Mouse (Mus musculus) myocyte (in vitro differentiated cells): ENCODE data around the gene Ascl4.

Experiments
- CEBPB ChIP-seq: IDR thresholded peaks from 2 replicates; pipeline ENCODE4 v1.6.1; 2011; ENCODE audit warnings: mild to moderate bottlenecking, moderate library complexity; ENCODE audit not compliant: poor library complexity, insufficient read depth, severe bottlenecking
- E2F4 ChIP-seq: IDR thresholded peaks from one replicate; pipeline ENCODE4 v1.6.1; 2011; ENCODE audit warnings: mild to moderate bottlenecking, control low read depth, moderate library complexity; ENCODE audit not compliant: insufficient read depth
- MAX ChIP-seq: IDR thresholded peaks from one replicate; pipeline ENCODE4 v1.6.1; 2011; ENCODE audit warnings: low read depth, mild to moderate bottlenecking, control low read depth
- MYOD1 ChIP-seq, 3 experiments: IDR thresholded peaks; one replicate each; pipeline ENCODE4 v1.6.1; 2011; ENCODE audit warnings: control low read depth in 2 of 3, low read depth in 2 of 3, mild to moderate bottlenecking in 2 of 3, moderate library complexity in 1 of 3; ENCODE audit not compliant: insufficient read length in 2 of 3, control insufficient read depth in 1 of 3
- POLR2A ChIP-seq: IDR thresholded peaks from one replicate; pipeline ENCODE4 v1.6.1; 2011; ENCODE audit warnings: low read depth, mild to moderate bottlenecking, control low read depth, moderate library complexity; ENCODE audit not compliant: insufficient read length
- TCF12 ChIP-seq: IDR thresholded peaks from one replicate; pipeline ENCODE4 v1.6.1; 2011; ENCODE audit warnings: mild to moderate bottlenecking, control low read depth; ENCODE audit not compliant: poor library complexity, insufficient read depth, severe bottlenecking
- USF1 ChIP-seq: IDR thresholded peaks from one replicate; pipeline ENCODE4 v1.6.1; 2011; ENCODE audit warnings: low read depth, mild to moderate bottlenecking, control low read depth, moderate library complexity

DNA sequence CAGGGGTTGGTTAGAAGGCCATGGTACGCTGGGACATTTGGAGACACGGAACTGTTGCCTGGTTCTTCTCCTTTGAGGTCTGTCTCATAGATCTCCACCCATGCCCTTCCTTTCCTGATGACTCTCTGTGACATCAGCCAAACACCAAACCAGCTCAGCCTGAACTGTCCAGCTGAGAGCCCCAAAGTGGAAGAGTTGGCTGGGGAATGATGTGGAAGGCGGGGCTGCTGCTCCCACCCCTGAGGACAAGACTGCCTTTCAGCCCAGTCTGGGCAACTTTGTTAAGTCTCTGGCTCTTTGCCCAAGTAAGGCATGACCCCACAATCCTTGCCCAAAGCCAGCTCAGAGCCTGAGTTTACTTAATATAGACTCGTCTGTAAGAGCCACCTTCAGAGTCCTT, 45.4 kb downstream of the Ascl4 start:
- TF ChIP-seq USF1: no peak
- peak; percentile 39 for TF ChIP-seq POLR2A
- TF ChIP-seq CEBPB: peak; percentile 61; the same call in 1 of the 2 replicates
- no peak for TF ChIP-seq MAX
- no peak for TF ChIP-seq E2F4
- no peak for TF ChIP-seq TCF12
- TF ChIP-seq MYOD1 (IDR thresholded peaks at IDR 0.05; ENCODE audit: control insufficient read depth in 1 of 3, insufficient read length in 2 of 3, low read depth in 2 of 3): no peak
